Comparison of ENCODE assay signal across 15 mouse cellular contexts in the genomic region with DNA sequence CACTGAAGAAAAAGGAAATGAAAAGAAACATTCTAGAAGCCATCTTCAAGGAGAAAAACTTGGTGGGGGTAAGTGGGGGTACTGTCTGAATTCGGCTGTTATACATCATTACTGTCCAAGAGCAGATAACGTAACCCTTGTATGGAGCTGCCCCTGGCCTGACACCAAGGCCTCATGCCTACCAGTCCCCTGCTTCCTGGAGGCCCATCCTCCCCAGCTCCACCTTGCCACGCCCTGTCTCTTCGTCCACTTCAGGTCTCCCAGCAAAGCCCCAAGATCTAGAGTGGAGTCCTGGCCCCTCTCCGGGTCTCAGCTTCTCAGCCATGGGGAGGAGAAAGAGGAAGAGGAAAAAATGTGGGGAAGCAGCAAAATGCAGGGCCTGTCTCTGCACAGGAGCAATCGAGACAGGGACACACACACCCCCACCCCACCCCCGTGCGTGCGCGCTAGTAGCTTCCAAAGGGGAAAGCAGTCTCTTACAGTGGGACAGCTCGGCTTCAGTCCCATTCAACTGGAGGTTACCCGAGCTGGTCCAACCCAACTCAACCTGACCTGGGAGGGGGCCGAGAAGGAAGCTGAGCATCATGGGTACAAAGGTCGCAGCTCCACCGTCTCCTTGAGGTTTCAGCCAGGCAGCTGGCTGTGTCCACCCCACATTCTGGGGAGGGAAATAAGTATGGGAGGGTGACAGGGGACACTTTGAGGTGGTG. TPM values are rescaled to one million over a fixed set of nuclear protein-coding genes. Genes with fewer than 3 reads are reported as not detected.
A peak's percentile ranks its signal among the peaks of the same experiment; 100 is the strongest.
DNase-seq lines count a peak whose midpoint lies in the region; ATAC-seq lines count a peak whose summit lies in the region.
"Had no signal": no experiment of that assay in that cellular context is flagged by ENCODE, and none has a peak within 500 bp of the region (broad histone marks: within the 10 kb centered on the region; RNA-seq: fewer than 3 reads in every experiment).

No protein-coding gene starts in this region.

- peak; percentile 50 for DNase-seq in ZHBTc4 (ENCODE audit: low read depth, low spot score)
- DNase-seq in intestine, embryonic 14.5 days (ENCODE audit: low spot score), result no peak
- no peak for DNase-seq in cerebellum, adult 11 months
- DNase-seq in cerebellum, postnatal 36 days, result no peak
- DNase-seq: adrenal gland, postnatal 10 days; cerebellum, adult 8-10 months; gastrocnemius, postnatal 14 days; right cerebral cortex, postnatal 4 days; thymus, adult 18-20 months had no signal

- no peak overlapping the region for H3K9ac ChIP-seq in kidney, embryonic 15.5 days
- H3K9ac ChIP-seq in kidney, embryonic 16.5 days (replicated peaks; ENCODE audit: low read length), result no peak overlapping the region
- no peak overlapping the region for H3K9ac ChIP-seq in intestine, embryonic 14.5 days (ENCODE audit: low read length)
- H3K9ac ChIP-seq: embryonic facial prominence, embryonic 13.5 days; hindbrain, embryonic 15.5 days; midbrain, embryonic 12.5 days had no signal

- H3K27me3 ChIP-seq in kidney, embryonic 15.5 days, result no peaks in the 10 kb centered on the region
- no peaks in the 10 kb centered on the region for H3K27me3 ChIP-seq in kidney, embryonic 16.5 days (ENCODE audit: insufficient read depth, low read length)
- H3K27me3 ChIP-seq in intestine, embryonic 14.5 days (replicated peaks; ENCODE audit: control insufficient read depth, insufficient read depth, low read length), result no peaks in the 10 kb centered on the region
- H3K27me3 ChIP-seq: embryonic facial prominence, embryonic 13.5 days; hindbrain, embryonic 15.5 days had no signal

- peak; percentile 38 for ATAC-seq in kidney, embryonic 15.5 days (replicated peaks; ENCODE audit: low FRiP score)
- no peak for ATAC-seq in kidney, embryonic 16.5 days (ENCODE audit: low FRiP score, low TSS enrichment)
- 0 out of 2 replicates have a peak, but pooled peaks have one; percentile 1 for ATAC-seq in intestine, embryonic 14.5 days (replicated peaks; ENCODE audit: low FRiP score, low TSS enrichment, low read depth)
- ATAC-seq in megakaryocyte, adult 5-6 weeks (ENCODE audit: poor library complexity, severe bottlenecking), result peak; percentile 17; the same call in 1 of the 2 replicates

- H3K4me1 ChIP-seq in kidney, embryonic 15.5 days, result peaks cover 18% of the 10 kb centered on the region
- H3K4me1 ChIP-seq in kidney, embryonic 16.5 days (ENCODE audit: insufficient read depth, low read length), result peaks cover 12% of the 10 kb centered on the region
- H3K4me1 ChIP-seq in intestine, embryonic 14.5 days (replicated peaks; ENCODE audit: control insufficient read depth, insufficient read depth, low read length), result 0 out of 2 replicates have a peak, but pooled peaks cover 2% of the 10 kb centered on the region

- H3K4me3 ChIP-seq in kidney, embryonic 15.5 days (replicated peaks), result no peak overlapping the region
- no peak overlapping the region for H3K4me3 ChIP-seq in kidney, embryonic 16.5 days (ENCODE audit: low read length)
- no peak overlapping the region for H3K4me3 ChIP-seq in intestine, embryonic 14.5 days (ENCODE audit: low read depth, low read length)
- H3K4me3 ChIP-seq: embryonic facial prominence, embryonic 13.5 days; hindbrain, embryonic 15.5 days; midbrain, embryonic 12.5 days had no signal

- no peaks in the 10 kb centered on the region for H3K9me3 ChIP-seq in kidney, embryonic 15.5 days (replicated peaks)
- H3K9me3 ChIP-seq in kidney, embryonic 16.5 days (ENCODE audit: low read length), result no peaks in the 10 kb centered on the region
- no peaks in the 10 kb centered on the region for H3K9me3 ChIP-seq in intestine, embryonic 14.5 days (ENCODE audit: control insufficient read depth, low read length)
- H3K9me3 ChIP-seq: embryonic facial prominence, embryonic 13.5 days; hindbrain, embryonic 15.5 days; midbrain, embryonic 12.5 days had no signal

- H3K36me3 ChIP-seq in kidney, embryonic 15.5 days, result no peaks in the 10 kb centered on the region
- H3K36me3 ChIP-seq in kidney, embryonic 16.5 days (ENCODE audit: insufficient read depth, low read length), result no peaks in the 10 kb centered on the region
- no peaks in the 10 kb centered on the region for H3K36me3 ChIP-seq in intestine, embryonic 14.5 days (ENCODE audit: control insufficient read depth, insufficient read depth, low read length)
- H3K36me3 ChIP-seq: embryonic facial prominence, embryonic 13.5 days; hindbrain, embryonic 15.5 days; midbrain, embryonic 12.5 days had no signal

- H3K27ac ChIP-seq in kidney, embryonic 15.5 days, result no peak overlapping the region
- H3K27ac ChIP-seq in kidney, embryonic 16.5 days (ENCODE audit: low read length), result no peak overlapping the region
- H3K27ac ChIP-seq in intestine, embryonic 14.5 days (ENCODE audit: low read depth), result no peak overlapping the region
- H3K27ac ChIP-seq: embryonic facial prominence, embryonic 13.5 days; hindbrain, embryonic 15.5 days; midbrain, embryonic 12.5 days had no signal

- no peak overlapping the region for H3K4me2 ChIP-seq in kidney, embryonic 15.5 days
- no peak overlapping the region for H3K4me2 ChIP-seq in kidney, embryonic 16.5 days (replicated peaks; ENCODE audit: low read depth, low read length)
- no peak overlapping the region for H3K4me2 ChIP-seq in intestine, embryonic 14.5 days (ENCODE audit: low read length)
- H3K4me2 ChIP-seq: embryonic facial prominence, embryonic 13.5 days; hindbrain, embryonic 15.5 days; midbrain, embryonic 12.5 days had no signal

- WGBS in kidney, embryonic 15.5 days, result 44% methylated on average over 15 of the region's 15 CpGs
- 52% methylated on average over 15 of the region's 15 CpGs for WGBS in kidney, embryonic 16.5 days
- 44% methylated on average over 15 of the region's 15 CpGs for WGBS in intestine, embryonic 14.5 days

RNA-seq across cellular contexts. Expression of gene Commd7, which starts 49.5 kb away (rescaled TPM):
- polyA plus RNA-seq in kidney, embryonic 15.5 days (2015; fragmentation: Nextera tagmentation; extraction: Ambion mirVana), result 75.2 and 78.8 TPM in 2 replicates
- polyA plus RNA-seq in kidney, embryonic 16.5 days (2015; fragmentation: Nextera tagmentation; extraction: Ambion mirVana), result 84.2 and 87.4 TPM in 2 replicates
- polyA plus RNA-seq in intestine, embryonic 14.5 days (2014; fragmentation: Nextera tagmentation; extraction: Ambion mirVana), result 67.0 and 76.6 TPM in 2 replicates
- total RNA-seq in megakaryocyte, adult 5-6 weeks (2015), result 41.6 and 47.2 TPM in 2 replicates
- 30.3 and 34.1 TPM in 2 replicates for total RNA-seq in megakaryocyte, adult 5-6 weeks (2017)

RNA-seq across cellular contexts. Expression of gene Nol4l, which starts 53.3 kb away (rescaled TPM):
- polyA plus RNA-seq in kidney, embryonic 15.5 days (2015; fragmentation: Nextera tagmentation; extraction: Ambion mirVana), result 13.7 and 14.2 TPM in 2 replicates
- 13.8 and 17.1 TPM in 2 replicates for polyA plus RNA-seq in kidney, embryonic 16.5 days (2015; fragmentation: Nextera tagmentation; extraction: Ambion mirVana)
- 26.4 and 27.9 TPM in 2 replicates for polyA plus RNA-seq in intestine, embryonic 14.5 days (2014; fragmentation: Nextera tagmentation; extraction: Ambion mirVana)
- 1.2 and 2.1 TPM in 2 replicates for total RNA-seq in megakaryocyte, adult 5-6 weeks (2015)
- total RNA-seq in megakaryocyte, adult 5-6 weeks (2017), result 0.20 and 0.62 TPM in 2 replicates
